Mouse (Mus musculus): ENCODE measurements around the gene Fbxo34.

GRCm38 (mm10) chr14:47514816-47515453, 64.7 kb downstream of the Fbxo34 start:
- TF ChIP-seq CTCF (IDR thresholded peaks at IDR 0.05; ENCODE audit: borderline replicate concordance, extremely low read depth, insufficient read depth, insufficient read length), result no peak
- no peak for TF ChIP-seq POLR2A (IDR thresholded peaks at IDR 0.05; ENCODE audit: borderline replicate concordance, extremely low read depth, insufficient read depth, insufficient read length, poor library complexity, severe bottlenecking)
